Mouse (Mus musculus) intestine, embryonic 16.5 days (tissue): ENCODE measurements around the gene Lpin1. TPM values are rescaled to one million over a fixed set of nuclear protein-coding genes. Genes with fewer than 3 reads are reported as not detected.

ENCODE experiments used
- ATAC-seq: fragments of 200-750 bp; cut with Nextera tagmentation; 2 replicates; pipeline ENCODE4 v1.8.0; 2017; ENCODE audit warnings: moderate TSS enrichment, moderate library complexity
- H3K27ac ChIP-seq: fragments of 300-500 bp; sonication (generic); 2 replicates; pipeline ENCODE4 v1.5.1; 2014; ENCODE audit warnings: mild to moderate bottlenecking, low read length
- H3K27me3 ChIP-seq: fragments of 300-500 bp; sonication (generic); replicated peaks from 2 replicates; pipeline ENCODE4 v1.6.1; 2014; ENCODE audit warnings: low read length, control low read depth, mixed read lengths; ENCODE audit not compliant: control insufficient read depth, insufficient read depth
- H3K36me3 ChIP-seq: fragments of 300-500 bp; sonication (generic); 2 replicates; pipeline ENCODE4 v1.6.1; 2014; ENCODE audit warnings: low read length, control low read depth; ENCODE audit not compliant: control insufficient read depth, insufficient read depth
- H3K4me1 ChIP-seq: fragments of 300-500 bp; sonication (generic); 2 replicates; pipeline ENCODE4 v1.6.1; 2014; ENCODE audit warnings: low read length, control low read depth, mixed read lengths; ENCODE audit not compliant: control insufficient read depth, insufficient read depth
- H3K4me2 ChIP-seq: fragments of 300-500 bp; sonication (generic); 2 replicates; pipeline ENCODE4 v1.6.1; 2014; ENCODE audit warnings: low read depth, low read length, control low read depth
- H3K4me3 ChIP-seq: fragments of 300-500 bp; sonication (generic); 2 replicates; pipeline ENCODE4 v1.5.1; 2014; ENCODE audit warnings: mild to moderate bottlenecking, low read length
- H3K9ac ChIP-seq: fragments of 300-500 bp; sonication (generic); 2 replicates; pipeline ENCODE4 v1.6.1; 2014; ENCODE audit warnings: low read depth, low read length
- H3K9me3 ChIP-seq: fragments of 300-500 bp; sonication (generic); 2 replicates; pipeline ENCODE4 v1.6.1; 2016; ENCODE audit warnings: low read length, control low read depth; ENCODE audit not compliant: control insufficient read depth
- WGBS: fragments of 180-500 bp; shearing (Covaris S2); extraction: QIAGEN DNeasy Blood & Tissue Kit; methylation state at CpG from one replicate; pipeline ENCODE4 v1.1.7; 2014; 5-methylcytosine and 5-hydroxymethylcytosine counted together
- polyA plus RNA-seq: library from polyadenylated mRNA; unstranded; fragments of >200 nt; fragmentation: Nextera tagmentation; extraction: Ambion mirVana; gene quantifications from 2 replicates; pipeline ENCODE4 v1.2.1, GENCODE M21; 2015

Lpin1 gene
- polyA plus RNA-seq, 1 experiment from 2014 or later, result 8.5 TPM

DNA sequence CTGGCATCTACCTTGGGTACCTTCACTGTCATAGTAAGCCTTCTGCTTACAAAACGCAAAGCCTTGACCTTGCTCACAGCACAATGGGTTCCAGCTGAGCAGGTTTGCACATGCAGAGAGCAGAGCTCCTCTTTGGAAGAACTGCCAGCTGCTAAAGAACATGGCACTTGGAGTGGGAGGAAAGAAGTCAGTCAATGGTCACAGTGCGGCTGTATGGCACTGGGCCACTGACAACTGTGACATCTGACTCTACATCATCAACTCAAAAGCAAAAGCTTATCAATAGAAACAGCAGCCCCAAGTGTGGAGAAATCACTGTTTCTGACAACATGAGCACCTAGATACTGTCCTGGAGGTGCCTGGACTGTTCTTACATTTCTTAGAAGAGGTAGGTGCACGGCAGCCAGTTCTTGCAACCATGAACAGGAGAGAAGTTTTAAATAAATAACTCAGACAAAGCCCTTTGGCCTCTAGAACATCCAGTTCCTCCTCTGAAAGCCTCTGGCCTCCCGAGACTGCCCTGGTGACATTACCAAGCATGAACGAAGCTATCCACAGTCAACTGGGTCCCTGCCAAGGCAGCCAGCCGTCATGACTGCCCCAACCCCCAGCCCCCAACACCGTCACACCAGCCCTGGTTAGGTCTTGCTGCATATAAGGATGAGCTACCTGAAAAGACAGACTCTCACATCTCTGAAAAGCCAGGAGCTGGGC, 19.5 kb upstream of the Lpin1 start:
- ATAC-seq, result no peak
- 59% methylated on average over 7 of the region's 7 CpGs for WGBS
- Histone ChIP-seq H3K36me3 (no peaks in the 10 kb centered on the region), H3K4me2 (no peak overlapping the region), H3K9me3 (no peaks in the 10 kb centered on the region), H3K27ac (no peak overlapping the region), H3K27me3 (no peaks in the 10 kb centered on the region), H3K4me3 (no peak overlapping the region), H3K9ac (no peak overlapping the region), H3K4me1 (no peaks in the 10 kb centered on the region)

DNA sequence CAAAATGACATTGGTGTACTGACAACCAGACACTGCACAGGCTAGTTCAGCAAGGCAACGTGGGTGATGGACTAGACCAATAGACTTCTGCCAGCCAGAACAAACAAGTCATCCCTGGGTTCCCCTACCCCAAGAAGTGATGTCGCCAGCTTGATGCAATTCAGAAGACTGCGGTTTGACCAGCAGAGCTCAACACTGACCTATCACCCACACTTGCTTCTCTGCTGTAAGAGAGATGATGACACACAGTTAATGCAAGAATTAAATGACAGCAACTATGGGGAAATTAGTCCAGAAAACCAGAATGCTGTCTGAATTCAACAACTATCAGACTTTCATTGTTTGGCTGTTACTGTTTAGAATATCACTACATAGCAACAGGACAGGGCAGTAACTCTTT, 9.5 kb upstream of the Lpin1 start:
- no peak for ATAC-seq
- Histone ChIP-seq H3K27me3 (no peaks in the 10 kb centered on the region), H3K9me3 (no peaks in the 10 kb centered on the region), H3K4me1 (peaks cover 13% of the 10 kb centered on the region; the same call in 1 of the 2 replicates), H3K4me2 (no peak overlapping the region), H3K27ac (no peak overlapping the region), H3K4me3 (no peak overlapping the region), H3K9ac (no peak overlapping the region), H3K36me3 (no peaks in the 10 kb centered on the region)
- 72% methylated on average over 3 of the region's 3 CpGs for WGBS

- Histone ChIP-seq H3K9me3 (no peaks in the 10 kb centered on the region), H3K27ac (no peak overlapping the region), H3K4me2 (no peak overlapping the region), H3K9ac (no peak overlapping the region), H3K27me3 (no peaks in the 10 kb centered on the region), H3K36me3 (no peaks in the 10 kb centered on the region), H3K4me1 (peaks cover 13% of the 10 kb centered on the region; the same call in 1 of the 2 replicates), H3K4me3 (no peak overlapping the region)
- ATAC-seq, result no peak
- WGBS, result 81% methylated on average over 6 of the region's 6 CpGs
Measured at GRCm38 (mm10) chr12:16619453-16619852, 8.7 kb upstream of the Lpin1 start.

- peak; percentile 92 for ATAC-seq
- Histone ChIP-seq H3K36me3 (no peaks in the 10 kb centered on the region), H3K4me1 (peaks cover 13% of the 10 kb centered on the region; the same call in 1 of the 2 replicates), H3K4me3 (no peak overlapping the region), H3K9me3 (no peaks in the 10 kb centered on the region), H3K4me2 (no peak overlapping the region), H3K9ac (no peak overlapping the region), H3K27ac (no peak overlapping the region), H3K27me3 (no peaks in the 10 kb centered on the region)
- WGBS, result 19% methylated on average over 12 of the region's 12 CpGs
Measured at GRCm38 (mm10) chr12:16618512-16619274, 7.9 kb upstream of the Lpin1 start.

DNA sequence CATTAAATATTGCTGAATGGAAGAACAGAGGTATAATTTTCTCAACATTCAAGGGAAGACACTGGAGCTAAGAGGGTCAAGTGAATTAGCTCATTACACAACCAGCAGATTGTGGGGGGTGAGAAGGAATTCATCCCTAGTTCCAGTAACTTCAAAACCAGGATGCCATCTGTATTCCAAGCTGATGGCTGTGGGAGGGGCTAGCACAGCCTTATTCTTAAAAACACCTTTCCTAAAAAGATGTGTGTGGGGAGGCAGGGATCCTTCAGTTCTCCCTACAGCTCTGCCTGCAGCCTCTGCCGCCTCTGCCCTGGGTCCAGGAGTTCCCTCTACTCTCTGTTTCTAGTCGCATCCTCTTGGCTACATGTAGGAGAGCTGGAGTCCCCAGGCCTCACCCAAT, 5.0 kb upstream of the Lpin1 start:
- Histone ChIP-seq H3K27me3 (no peaks in the 10 kb centered on the region), H3K36me3 (no peaks in the 10 kb centered on the region), H3K27ac (no peak overlapping the region), H3K9ac (no peak overlapping the region), H3K4me3 (no peak overlapping the region), H3K4me1 (peaks cover 13% of the 10 kb centered on the region; the same call in 1 of the 2 replicates), H3K4me2 (no peak overlapping the region), H3K9me3 (no peaks in the 10 kb centered on the region)
- 72% methylated on average over 2 of the region's 2 CpGs for WGBS
- ATAC-seq, result no peak

DNA sequence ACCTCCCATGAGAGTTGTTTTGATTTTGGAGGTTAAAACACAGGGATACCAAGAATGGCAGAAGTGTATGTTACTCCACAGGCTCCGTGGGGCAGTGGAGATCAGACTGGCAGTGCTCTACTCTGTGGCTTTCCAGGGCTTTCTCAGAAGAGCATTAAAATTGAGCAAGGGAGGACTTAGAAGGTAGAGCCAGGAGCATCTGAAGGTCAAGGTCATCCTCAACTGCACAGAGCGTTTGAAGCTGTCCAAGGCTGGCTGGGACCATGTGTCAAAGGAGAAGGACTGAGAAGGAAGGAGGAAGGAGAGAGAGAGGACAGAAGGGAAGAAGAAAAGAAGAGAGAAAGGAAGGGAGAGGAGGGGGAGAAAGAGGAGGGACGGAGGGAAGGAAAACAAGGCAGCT, 3.8 kb upstream of the Lpin1 start:
- WGBS, result 52% methylated on average over 3 of the region's 3 CpGs
- H3K36me3 ChIP-seq, result no peaks in the 10 kb centered on the region
- H3K4me2 ChIP-seq, result no peak overlapping the region
- no peak for ATAC-seq
- H3K4me3 ChIP-seq, result no peak overlapping the region
- no peaks in the 10 kb centered on the region for H3K27me3 ChIP-seq
- peaks cover 13% of the 10 kb centered on the region; the same call in 1 of the 2 replicates for H3K4me1 ChIP-seq
- no peaks in the 10 kb centered on the region for H3K9me3 ChIP-seq
- H3K9ac ChIP-seq, result no peak overlapping the region
- H3K27ac ChIP-seq, result no peak overlapping the region

GRCm38 (mm10) chr12:16605624-16606023, 5.1 kb downstream of the Lpin1 start:
- Histone ChIP-seq H3K36me3 (no peaks in the 10 kb centered on the region), H3K4me2 (no peak overlapping the region), H3K4me3 (no peak overlapping the region), H3K4me1 (no peaks in the 10 kb centered on the region), H3K27ac (no peak overlapping the region), H3K9ac (no peak overlapping the region), H3K9me3 (no peaks in the 10 kb centered on the region), H3K27me3 (no peaks in the 10 kb centered on the region)
- 68% methylated on average over 5 of the region's 5 CpGs for WGBS
- ATAC-seq, result no peak

GRCm38 (mm10) chr12:16602271-16602670, 8.5 kb downstream of the Lpin1 start:
- H3K27me3 ChIP-seq, result no peaks in the 10 kb centered on the region
- no peak overlapping the region for H3K9ac ChIP-seq
- ATAC-seq, result peak; percentile 50
- H3K27ac ChIP-seq, result no peak overlapping the region; the same call in 1 of the 2 replicates
- H3K36me3 ChIP-seq, result no peaks in the 10 kb centered on the region
- 81% methylated on average over 4 of the region's 4 CpGs for WGBS
- no peaks in the 10 kb centered on the region for H3K9me3 ChIP-seq
- no peak overlapping the region for H3K4me2 ChIP-seq
- H3K4me1 ChIP-seq, result peaks cover 6% of the 10 kb centered on the region; the same call in 1 of the 2 replicates
- H3K4me3 ChIP-seq, result no peak overlapping the region

DNA sequence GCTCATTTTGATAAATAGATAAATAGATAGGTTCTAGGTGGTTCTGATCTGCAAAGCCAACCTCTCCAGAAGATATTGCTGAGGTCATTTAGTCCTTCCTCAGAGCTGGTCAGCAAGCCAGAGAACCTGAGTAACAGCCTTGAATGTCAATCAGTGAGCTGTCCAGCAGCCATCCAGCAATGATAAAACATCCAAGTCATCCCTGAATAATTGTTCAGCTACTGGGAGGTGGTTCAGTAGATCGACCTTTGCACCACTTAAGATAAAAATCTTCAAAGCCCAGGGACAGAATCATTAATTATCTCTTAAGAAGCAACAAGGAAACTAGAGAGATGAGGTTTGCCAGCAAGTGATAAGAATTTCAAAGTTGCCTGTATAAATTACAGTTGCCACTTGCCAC, 10.4 kb downstream of the Lpin1 start:
- H3K27me3 ChIP-seq, result no peaks in the 10 kb centered on the region
- H3K9ac ChIP-seq, result no peak overlapping the region
- peaks cover 6% of the 10 kb centered on the region; the same call in 1 of the 2 replicates for H3K4me1 ChIP-seq
- WGBS, result 60% methylated on average over 1 of the region's 1 CpGs
- no peaks in the 10 kb centered on the region for H3K9me3 ChIP-seq
- no peak overlapping the region for H3K4me2 ChIP-seq
- H3K36me3 ChIP-seq, result no peaks in the 10 kb centered on the region
- H3K27ac ChIP-seq, result no peak overlapping the region
- peak; percentile 55 for ATAC-seq
- no peak overlapping the region for H3K4me3 ChIP-seq
